Mouse (Mus musculus): ENCODE measurements around the gene Csrp1. TPM values are rescaled to one million over a fixed set of nuclear protein-coding genes. Genes with fewer than 3 reads are reported as not detected.
A peak's percentile ranks its signal among the peaks of the same experiment; 100 is the strongest.

Csrp1 gene
- polyA plus RNA-seq, 1 experiment: 178 TPM

DNA sequence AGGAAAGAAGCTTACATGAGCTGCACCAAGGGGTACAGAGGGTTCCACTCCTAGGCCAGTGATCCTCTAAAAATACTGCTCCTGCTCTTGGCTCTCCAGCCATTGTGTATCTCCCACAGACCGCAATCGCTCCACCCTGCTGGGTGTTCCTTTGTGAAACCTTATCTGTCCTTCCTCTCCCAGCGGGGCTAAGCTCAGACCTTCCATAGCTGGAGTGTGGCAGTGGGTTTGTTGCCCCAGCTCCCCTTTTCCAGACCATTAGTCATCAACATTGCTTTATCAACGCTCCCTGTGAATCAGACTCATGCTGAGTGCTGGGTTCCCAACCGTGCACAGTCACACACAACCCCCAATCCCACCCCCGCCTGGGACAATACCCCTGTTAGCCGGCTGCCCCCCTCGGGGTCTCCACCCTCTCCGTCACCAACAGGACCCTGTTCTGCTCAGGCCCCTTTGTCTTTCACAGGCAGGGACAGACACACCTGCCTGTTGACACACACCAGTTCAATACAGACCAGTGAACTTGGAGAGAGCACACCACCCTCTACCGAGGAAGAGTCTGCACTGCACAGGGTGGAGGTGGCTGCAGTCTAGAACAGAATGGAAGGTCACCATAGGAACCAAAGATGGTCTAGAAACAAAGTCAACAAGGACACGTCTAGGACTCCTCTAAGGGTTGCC is 44.3 kb upstream of the Csrp1 start:
- Histone ChIP-seq H3K27me3 (ENCODE audit: control insufficient read depth, insufficient read depth, low read length, poor library complexity, severe bottlenecking) (no peaks in the 10 kb centered on the region), H3K36me3 (ENCODE audit: control insufficient read depth, insufficient read depth, low read length, poor library complexity, severe bottlenecking) (no peaks in the 10 kb centered on the region), H3K4me1 (ENCODE audit: control insufficient read depth, insufficient read depth, low read length) (peaks cover 8% of the 10 kb centered on the region), H3K27ac (ENCODE audit: insufficient read depth, low read length) (peak overlapping the region; percentile 95), H3K9ac (ENCODE audit: low read depth, poor library complexity, severe bottlenecking) (no peak overlapping the region), H3K9me3 (replicated peaks; ENCODE audit: control insufficient read depth, insufficient read depth, low read length, poor library complexity, severe bottlenecking) (no peaks in the 10 kb centered on the region), H3K4me3 (ENCODE audit: low read depth, low read length) (no peak overlapping the region)
- TF ChIP-seq POLR2A (IDR thresholded peaks at IDR 0.05; ENCODE audit: insufficient read depth, low read length): no peak
- TF ChIP-seq CTCF (IDR thresholded peaks at IDR 0.05; ENCODE audit: low read depth, low read length): peak; percentile 54
- peak; percentile 78 for TF ChIP-seq EP300 (IDR thresholded peaks at IDR 0.05; ENCODE audit: insufficient read depth, low read depth, low read length)

DNA sequence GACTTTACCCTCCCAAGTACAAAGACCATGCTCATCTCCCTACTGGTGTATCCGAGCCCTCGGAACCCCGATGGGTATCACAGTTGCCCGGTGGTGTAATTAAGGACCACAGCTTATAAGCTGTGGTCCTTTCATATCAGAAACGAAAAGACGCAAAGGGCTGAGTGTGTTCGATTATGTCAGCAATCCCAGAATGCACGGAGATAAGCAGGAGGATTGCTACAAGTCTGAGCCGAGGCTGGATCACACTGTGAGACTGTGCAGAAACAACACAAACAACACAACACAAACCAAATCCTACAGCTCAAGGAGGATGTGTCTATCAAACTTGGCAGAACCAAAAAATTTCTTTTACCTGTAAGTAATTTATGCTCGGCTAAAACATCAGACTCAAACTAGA is 43.6 kb upstream of the Csrp1 start:
- peaks cover 8% of the 10 kb centered on the region for H3K4me1 ChIP-seq (ENCODE audit: control insufficient read depth, insufficient read depth, low read length)
- no peak for TF ChIP-seq EP300 (IDR thresholded peaks at IDR 0.05; ENCODE audit: insufficient read depth, low read depth, low read length)
- no peak for TF ChIP-seq POLR2A (IDR thresholded peaks at IDR 0.05; ENCODE audit: insufficient read depth, low read length)
- TF ChIP-seq CTCF (IDR thresholded peaks at IDR 0.05; ENCODE audit: low read depth, low read length): no peak
- H3K9me3 ChIP-seq (replicated peaks; ENCODE audit: control insufficient read depth, insufficient read depth, low read length, poor library complexity, severe bottlenecking): no peaks in the 10 kb centered on the region

DNA sequence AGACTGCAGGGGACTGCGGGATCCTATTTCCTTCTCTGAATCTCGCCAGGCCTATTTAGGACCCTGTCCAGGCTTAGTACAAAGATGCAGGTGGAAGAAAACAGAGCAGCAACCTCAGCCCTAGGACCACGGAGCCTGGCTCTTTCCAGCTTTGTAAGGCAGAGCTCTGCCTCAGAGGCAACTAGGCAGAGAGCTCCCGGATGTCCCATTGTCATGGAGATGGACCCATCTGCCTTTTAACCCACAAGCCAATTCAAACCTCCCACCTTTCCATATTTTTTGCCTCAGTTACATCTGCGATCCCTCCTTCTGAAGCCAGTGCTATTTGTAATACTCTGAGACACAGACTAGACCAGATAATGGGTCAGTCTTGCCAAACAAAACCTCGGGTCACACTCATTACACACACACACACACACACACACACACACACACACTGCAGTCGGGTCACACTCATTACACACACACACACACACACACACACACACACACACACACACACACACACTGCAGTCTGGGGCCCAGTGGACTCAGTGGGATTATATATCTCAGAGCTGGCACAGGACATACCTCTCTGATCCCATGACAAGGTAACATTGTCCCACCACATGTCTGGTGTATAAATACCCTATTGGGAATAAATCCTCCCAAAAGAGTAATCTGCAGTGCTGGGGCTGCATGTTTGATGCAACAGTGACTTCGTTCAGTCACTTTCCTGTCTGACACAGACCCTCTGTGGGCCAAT is 42.8 kb upstream of the Csrp1 start:
- Histone ChIP-seq H3K9ac (ENCODE audit: low read depth, poor library complexity, severe bottlenecking) (no peak overlapping the region), H3K4me1 (ENCODE audit: control insufficient read depth, insufficient read depth, low read length) (peaks cover 8% of the 10 kb centered on the region), H3K27ac (ENCODE audit: insufficient read depth, low read length) (peak overlapping the region; percentile 95), H3K4me3 (ENCODE audit: low read depth, low read length) (no peak overlapping the region), H3K36me3 (ENCODE audit: control insufficient read depth, insufficient read depth, low read length, poor library complexity, severe bottlenecking) (no peaks in the 10 kb centered on the region), H3K9me3 (replicated peaks; ENCODE audit: control insufficient read depth, insufficient read depth, low read length, poor library complexity, severe bottlenecking) (no peaks in the 10 kb centered on the region), H3K27me3 (ENCODE audit: control insufficient read depth, insufficient read depth, low read length, poor library complexity, severe bottlenecking) (no peaks in the 10 kb centered on the region)
- TF ChIP-seq EP300 (IDR thresholded peaks at IDR 0.05; ENCODE audit: insufficient read depth, low read depth, low read length): peak; percentile 95
- no peak for TF ChIP-seq POLR2A (IDR thresholded peaks at IDR 0.05; ENCODE audit: insufficient read depth, low read length)
- TF ChIP-seq CTCF (IDR thresholded peaks at IDR 0.05; ENCODE audit: low read depth, low read length): no peak

More for the DNA sequence above, 43.6 kb upstream of the Csrp1 start:
- Histone ChIP-seq H3K27me3 (ENCODE audit: control insufficient read depth, insufficient read depth, low read length, poor library complexity, severe bottlenecking) (no peaks in the 10 kb centered on the region), H3K36me3 (ENCODE audit: control insufficient read depth, insufficient read depth, low read length, poor library complexity, severe bottlenecking) (no peaks in the 10 kb centered on the region), H3K9ac (ENCODE audit: low read depth, poor library complexity, severe bottlenecking) (no peak overlapping the region), H3K4me3 (ENCODE audit: low read depth, low read length) (no peak overlapping the region), H3K27ac (ENCODE audit: insufficient read depth, low read length) (peak overlapping the region; percentile 95)

DNA sequence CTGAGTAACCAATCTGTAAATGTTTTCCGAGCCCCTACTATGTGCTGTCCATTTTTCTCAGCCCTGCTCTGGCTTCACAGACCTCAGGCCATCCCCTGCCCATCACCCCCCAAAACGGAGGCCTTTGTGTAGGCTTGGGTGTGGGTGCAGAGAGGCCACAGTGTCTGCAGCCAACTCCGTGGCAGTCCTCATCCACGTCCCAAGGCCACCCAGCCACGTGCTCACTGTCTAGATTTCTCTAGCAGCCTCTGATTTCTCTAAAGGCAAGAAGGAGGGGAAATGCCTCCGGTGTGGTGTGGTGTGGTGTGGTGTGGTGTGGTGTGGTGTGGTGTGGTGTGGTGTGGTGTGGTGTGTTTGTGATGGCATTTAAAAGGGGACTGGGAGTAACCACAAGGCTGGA is 41.7 kb upstream of the Csrp1 start:
- no peak for TF ChIP-seq POLR2A (IDR thresholded peaks at IDR 0.05; ENCODE audit: insufficient read depth, low read length)
- Histone ChIP-seq H3K36me3 (ENCODE audit: control insufficient read depth, insufficient read depth, low read length, poor library complexity, severe bottlenecking) (no peaks in the 10 kb centered on the region), H3K4me3 (ENCODE audit: low read depth, low read length) (no peak overlapping the region), H3K9me3 (replicated peaks; ENCODE audit: control insufficient read depth, insufficient read depth, low read length, poor library complexity, severe bottlenecking) (no peaks in the 10 kb centered on the region), H3K27ac (ENCODE audit: insufficient read depth, low read length) (no peak overlapping the region), H3K4me1 (ENCODE audit: control insufficient read depth, insufficient read depth, low read length) (peaks cover 8% of the 10 kb centered on the region), H3K9ac (ENCODE audit: low read depth, poor library complexity, severe bottlenecking) (no peak overlapping the region), H3K27me3 (ENCODE audit: control insufficient read depth, insufficient read depth, low read length, poor library complexity, severe bottlenecking) (no peaks in the 10 kb centered on the region)

DNA sequence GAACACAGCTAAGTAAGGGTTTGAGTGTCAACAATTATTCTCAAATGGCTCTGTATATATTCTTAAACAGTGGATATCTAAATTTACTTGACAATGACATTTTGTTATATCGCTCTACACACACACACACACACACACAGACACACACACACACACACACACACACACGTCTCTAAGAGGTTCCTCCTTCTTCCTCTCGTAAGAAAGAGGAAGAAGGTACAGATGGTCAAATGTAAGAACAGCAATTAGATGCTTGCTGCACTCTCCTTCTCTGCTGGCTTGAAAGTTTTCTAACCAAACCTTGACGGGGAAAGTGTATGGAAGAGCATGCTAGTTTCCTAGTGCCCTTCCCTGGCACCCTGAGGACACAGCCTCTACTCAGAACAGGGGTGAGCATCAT is 39.1 kb upstream of the Csrp1 start:
- H3K27ac ChIP-seq (ENCODE audit: insufficient read depth, low read length): no peak overlapping the region
- no peaks in the 10 kb centered on the region for H3K36me3 ChIP-seq (ENCODE audit: control insufficient read depth, insufficient read depth, low read length, poor library complexity, severe bottlenecking)
- no peaks in the 10 kb centered on the region for H3K9me3 ChIP-seq (replicated peaks; ENCODE audit: control insufficient read depth, insufficient read depth, low read length, poor library complexity, severe bottlenecking)
- TF ChIP-seq EP300 (IDR thresholded peaks at IDR 0.05; ENCODE audit: insufficient read depth, low read depth, low read length) (no peak), CTCF (IDR thresholded peaks at IDR 0.05; ENCODE audit: low read depth, low read length) (no peak)
- H3K4me1 ChIP-seq (ENCODE audit: control insufficient read depth, insufficient read depth, low read length): peaks cover 9% of the 10 kb centered on the region
- H3K9ac ChIP-seq (ENCODE audit: low read depth, poor library complexity, severe bottlenecking): no peak overlapping the region
- no peaks in the 10 kb centered on the region for H3K27me3 ChIP-seq (ENCODE audit: control insufficient read depth, insufficient read depth, low read length, poor library complexity, severe bottlenecking)
- H3K4me3 ChIP-seq (ENCODE audit: low read depth, low read length): no peak overlapping the region

DNA sequence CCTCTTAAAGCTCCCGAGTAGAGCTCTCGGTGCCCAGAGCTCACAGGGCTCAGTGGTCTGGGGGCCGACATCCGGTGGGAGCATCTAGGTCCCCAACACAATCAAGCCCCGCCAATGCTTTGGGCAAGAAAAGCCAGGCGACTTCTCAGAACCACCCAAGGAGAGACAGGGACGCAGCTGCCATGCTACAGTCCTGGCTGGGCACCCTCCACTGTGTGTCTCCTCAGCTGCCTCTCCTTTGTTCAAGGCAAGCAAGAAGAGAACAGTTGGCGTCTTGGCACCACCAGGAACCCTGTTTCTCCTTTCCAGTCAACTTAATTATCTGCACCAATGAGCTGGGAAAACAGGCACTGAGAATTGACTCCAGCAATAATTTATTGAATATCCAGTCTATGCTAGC is 38.7 kb upstream of the Csrp1 start:
- Histone ChIP-seq H3K9me3 (replicated peaks; ENCODE audit: control insufficient read depth, insufficient read depth, low read length, poor library complexity, severe bottlenecking) (no peaks in the 10 kb centered on the region), H3K4me1 (ENCODE audit: control insufficient read depth, insufficient read depth, low read length) (peaks cover 8% of the 10 kb centered on the region), H3K27me3 (ENCODE audit: control insufficient read depth, insufficient read depth, low read length, poor library complexity, severe bottlenecking) (no peaks in the 10 kb centered on the region), H3K36me3 (ENCODE audit: control insufficient read depth, insufficient read depth, low read length, poor library complexity, severe bottlenecking) (no peaks in the 10 kb centered on the region), H3K27ac (ENCODE audit: insufficient read depth, low read length) (no peak overlapping the region), H3K9ac (ENCODE audit: low read depth, poor library complexity, severe bottlenecking) (no peak overlapping the region), H3K4me3 (ENCODE audit: low read depth, low read length) (no peak overlapping the region)
- TF ChIP-seq EP300 (IDR thresholded peaks at IDR 0.05; ENCODE audit: insufficient read depth, low read depth, low read length) (no peak), CTCF (IDR thresholded peaks at IDR 0.05; ENCODE audit: low read depth, low read length) (no peak), POLR2A (IDR thresholded peaks at IDR 0.05; ENCODE audit: insufficient read depth, low read length) (no peak)
